7 mouse cellular contexts compared by ENCODE assay signal in the genomic region with DNA sequence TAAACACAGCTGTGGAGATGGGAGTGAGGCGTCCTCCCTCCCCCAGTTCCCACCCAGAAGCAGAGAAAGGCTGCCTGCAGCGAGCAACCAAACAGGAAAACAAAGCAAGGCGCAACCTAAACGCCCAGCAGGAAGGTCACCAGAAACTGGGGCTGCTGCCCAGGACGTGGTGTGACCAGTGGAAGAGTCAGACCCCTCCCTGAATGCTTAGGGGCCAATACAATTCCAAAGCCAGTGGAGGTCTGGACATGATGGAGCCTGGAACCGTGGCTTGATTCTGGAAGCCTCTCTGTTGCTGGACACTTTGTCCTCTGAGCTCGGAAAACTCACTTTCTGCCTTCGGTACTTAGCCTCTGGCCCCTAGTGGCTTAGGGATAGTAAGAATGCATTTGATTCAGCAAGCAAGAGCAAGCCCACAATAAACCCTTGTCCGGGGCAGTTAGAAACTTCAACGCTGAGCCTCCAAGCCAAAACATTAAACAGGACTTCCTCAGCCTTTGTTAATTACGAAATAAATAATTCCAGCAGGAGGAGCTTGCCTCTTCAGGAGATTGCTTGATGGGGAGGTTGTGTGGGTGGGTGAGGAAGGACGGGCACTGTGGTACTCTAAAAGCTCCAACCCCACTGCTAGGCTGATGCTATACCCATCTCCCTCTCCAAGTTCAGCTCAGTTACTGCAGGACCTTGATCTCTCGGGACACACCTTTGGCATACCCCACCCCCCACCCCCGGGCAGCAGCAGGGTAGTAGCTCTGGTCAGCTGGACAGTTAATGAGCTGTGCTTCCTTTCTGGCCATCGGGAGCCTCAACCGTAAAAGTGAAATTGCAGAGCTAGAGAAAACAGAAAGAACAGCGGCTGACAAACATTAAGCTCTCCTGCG. TPM values are rescaled to one million over a fixed set of nuclear protein-coding genes. Genes with fewer than 3 reads are reported as not detected.
A peak's percentile ranks its signal among the peaks of the same experiment; 100 is the strongest.
DNase-seq lines count a peak whose midpoint lies in the region; ATAC-seq and TF ChIP-seq lines count a peak whose summit lies in the region.

No protein-coding gene starts in this region.

- H3K27me3 ChIP-seq in intestine, embryonic 16.5 days (replicated peaks; ENCODE audit: control insufficient read depth, insufficient read depth, low read length) = no peaks in the 10 kb centered on the region
- peaks cover 28% of the 10 kb centered on the region for H3K27me3 ChIP-seq in liver, embryonic 16.5 days (ENCODE audit: control insufficient read depth, insufficient read depth, low read depth, low read length)
- no peaks in the 10 kb centered on the region; the same call in 1 of the 2 replicates for H3K27me3 ChIP-seq in neural tube, embryonic 14.5 days (ENCODE audit: control insufficient read depth, insufficient read depth, low read length)

- H3K9me3 ChIP-seq in intestine, embryonic 16.5 days (ENCODE audit: control insufficient read depth, low read length) = no peaks in the 10 kb centered on the region
- H3K9me3 ChIP-seq in liver, embryonic 16.5 days (replicated peaks; ENCODE audit: control insufficient read depth, low read length) = no peaks in the 10 kb centered on the region
- H3K9me3 ChIP-seq in neural tube, embryonic 14.5 days (ENCODE audit: control insufficient read depth, low read length) = no peaks in the 10 kb centered on the region

- H3K27ac ChIP-seq in intestine, embryonic 16.5 days (ENCODE audit: low read length) = peak overlapping the region; percentile 93
- peak overlapping the region; percentile 33; the same call in 1 of the 2 replicates for H3K27ac ChIP-seq in liver, embryonic 16.5 days (ENCODE audit: low read length)
- peak overlapping the region; percentile 62 for H3K27ac ChIP-seq in neural tube, embryonic 14.5 days (ENCODE audit: low read depth, low read length)

- WGBS in intestine, embryonic 16.5 days = 8% methylated on average over 18 of the region's 18 CpGs
- 3% methylated on average over 18 of the region's 18 CpGs for WGBS in liver, embryonic 16.5 days (ENCODE audit: insufficient replicate concordance)
- WGBS in neural tube, embryonic 14.5 days = 9% methylated on average over 18 of the region's 18 CpGs

- H3K9ac ChIP-seq in intestine, embryonic 16.5 days (ENCODE audit: low read depth, low read length) = peak overlapping the region; percentile 53
- no peak overlapping the region for H3K9ac ChIP-seq in liver, embryonic 16.5 days (ENCODE audit: low read depth, low read length)
- no peak overlapping the region for H3K9ac ChIP-seq in neural tube, embryonic 14.5 days (replicated peaks; ENCODE audit: low read depth, low read length)

- H3K36me3 ChIP-seq in intestine, embryonic 16.5 days (ENCODE audit: control insufficient read depth, insufficient read depth, low read length) = no peaks in the 10 kb centered on the region
- no peaks in the 10 kb centered on the region for H3K36me3 ChIP-seq in liver, embryonic 16.5 days (ENCODE audit: control insufficient read depth, insufficient read depth)
- H3K36me3 ChIP-seq in neural tube, embryonic 14.5 days (ENCODE audit: control insufficient read depth, insufficient read depth, low read length) = no peaks in the 10 kb centered on the region

- peak; percentile 37 for ATAC-seq in intestine, embryonic 16.5 days
- no peak for ATAC-seq in liver, embryonic 16.5 days (ENCODE audit: low read depth)
- no peak for ATAC-seq in neural tube, embryonic 14.5 days (ENCODE audit: low read depth)

- no peak for TF ChIP-seq CTCF in brain, embryonic 14.5 days (IDR thresholded peaks at IDR 0.05; ENCODE audit: borderline replicate concordance, extremely low read depth, insufficient read depth, insufficient read length)

- DNase-seq in R1 (ENCODE audit: low read depth, low spot score) = peak; percentile 20
- peak; percentile 44 for DNase-seq in brain, embryonic 14.5 days (ENCODE audit: low read depth)
- DNase-seq in heart, adult 11 months = peak; percentile 100
- DNase-seq in spleen, postnatal 4 days (ENCODE audit: low spot score in 2 of 2) = no peak

- no peak for TF ChIP-seq POLR2A in brain, embryonic 14.5 days (IDR thresholded peaks at IDR 0.05; ENCODE audit: borderline replicate concordance, extremely low read depth, insufficient read depth, insufficient read length, poor library complexity, severe bottlenecking)

- peak overlapping the region; percentile 51 for H3K4me2 ChIP-seq in intestine, embryonic 16.5 days (ENCODE audit: low read depth, low read length)
- H3K4me2 ChIP-seq in liver, embryonic 16.5 days (ENCODE audit: low read depth, low read length) = peak overlapping the region; percentile 40
- peak overlapping the region; percentile 18; the same call in 1 of the 2 replicates for H3K4me2 ChIP-seq in neural tube, embryonic 14.5 days (ENCODE audit: low read depth, low read length)

- H3K4me1 ChIP-seq in intestine, embryonic 16.5 days (ENCODE audit: control insufficient read depth, insufficient read depth, low read length) = peaks cover 29% of the 10 kb centered on the region
- H3K4me1 ChIP-seq in liver, embryonic 16.5 days (ENCODE audit: control insufficient read depth, low read depth, low read length) = peaks cover 2% of the 10 kb centered on the region; the same call in 1 of the 2 replicates
- H3K4me1 ChIP-seq in neural tube, embryonic 14.5 days (ENCODE audit: control insufficient read depth, insufficient read depth, low read length) = no peaks in the 10 kb centered on the region

- H3K4me3 ChIP-seq in intestine, embryonic 16.5 days (ENCODE audit: low read length) = peak overlapping the region; percentile 28
- no peak overlapping the region for H3K4me3 ChIP-seq in liver, embryonic 16.5 days (ENCODE audit: low read depth, low read length)
- no peak overlapping the region for H3K4me3 ChIP-seq in neural tube, embryonic 14.5 days (ENCODE audit: low read depth, low read length)

RNA-seq across cellular contexts. Expression of a gene that starts 5.0 kb away (rescaled TPM):
- polyA plus RNA-seq in brain, embryonic 14.5 days (2012; rRNA removed) = 27.2 and 29.3 TPM in 2 replicates
- 16.2 and 18.8 TPM in 2 replicates for polyA plus RNA-seq in intestine, embryonic 16.5 days (2015; fragmentation: Nextera tagmentation; extraction: Ambion mirVana)
- polyA plus RNA-seq in liver, embryonic 16.5 days (2015; fragmentation: Nextera tagmentation; extraction: Ambion mirVana) = 10.8 and 12.5 TPM in 2 replicates
- 28.4 and 30.7 TPM in 2 replicates for polyA plus RNA-seq in neural tube, embryonic 14.5 days (2014; fragmentation: Nextera tagmentation; extraction: Ambion mirVana)

RNA-seq across cellular contexts. Expression of a gene that starts 14.6 kb away (rescaled TPM):
- polyA plus RNA-seq in brain, embryonic 14.5 days (2012; rRNA removed) = 67.7 and 79.6 TPM in 2 replicates
- polyA plus RNA-seq in intestine, embryonic 16.5 days (2015; fragmentation: Nextera tagmentation; extraction: Ambion mirVana) = 87.8 and 95.1 TPM in 2 replicates
- 20.8 and 21.8 TPM in 2 replicates for polyA plus RNA-seq in liver, embryonic 16.5 days (2015; fragmentation: Nextera tagmentation; extraction: Ambion mirVana)
- 63.1 and 103 TPM in 2 replicates for polyA plus RNA-seq in neural tube, embryonic 14.5 days (2014; fragmentation: Nextera tagmentation; extraction: Ambion mirVana)

RNA-seq across cellular contexts. Expression of a gene that starts 22.3 kb away (rescaled TPM):
- 55.2 and 69.3 TPM in 2 replicates for polyA plus RNA-seq in brain, embryonic 14.5 days (2012; rRNA removed)
- polyA plus RNA-seq in intestine, embryonic 16.5 days (2015; fragmentation: Nextera tagmentation; extraction: Ambion mirVana) = 152 and 155 TPM in 2 replicates
- 72.2 and 75.2 TPM in 2 replicates for polyA plus RNA-seq in liver, embryonic 16.5 days (2015; fragmentation: Nextera tagmentation; extraction: Ambion mirVana)
- polyA plus RNA-seq in neural tube, embryonic 14.5 days (2014; fragmentation: Nextera tagmentation; extraction: Ambion mirVana) = 121 and 134 TPM in 2 replicates

RNA-seq across cellular contexts. Expression of a gene that starts 29.1 kb away (rescaled TPM):
- polyA plus RNA-seq in brain, embryonic 14.5 days (2012; rRNA removed) = 4.0 and 5.3 TPM in 2 replicates
- polyA plus RNA-seq in intestine, embryonic 16.5 days (2015; fragmentation: Nextera tagmentation; extraction: Ambion mirVana) = 10.2 and 10.8 TPM in 2 replicates
- 4.3 and 5.4 TPM in 2 replicates for polyA plus RNA-seq in liver, embryonic 16.5 days (2015; fragmentation: Nextera tagmentation; extraction: Ambion mirVana)
- polyA plus RNA-seq in neural tube, embryonic 14.5 days (2014; fragmentation: Nextera tagmentation; extraction: Ambion mirVana) = 4.2 and 5.9 TPM in 2 replicates

RNA-seq across cellular contexts. Expression of a gene that starts 47.6 kb away (rescaled TPM):
- polyA plus RNA-seq in brain, embryonic 14.5 days (2012; rRNA removed) = 0.53 and 0.79 TPM in 2 replicates
- polyA plus RNA-seq in intestine, embryonic 16.5 days (2015; fragmentation: Nextera tagmentation; extraction: Ambion mirVana) = 0.84 and 1.0 TPM in 2 replicates
- 0.70 and 0.74 TPM in 2 replicates for polyA plus RNA-seq in liver, embryonic 16.5 days (2015; fragmentation: Nextera tagmentation; extraction: Ambion mirVana)
- polyA plus RNA-seq in neural tube, embryonic 14.5 days (2014; fragmentation: Nextera tagmentation; extraction: Ambion mirVana) = 0.75 and 0.86 TPM in 2 replicates

Comparison
In these comparisons a context has a peak if more than half of its experiments do, and no peak if none do; other contexts are left out.
1. DNase-seq: peak in R1 (single experiment), brain, embryonic 14.5 days (single experiment) and heart, adult 11 months (single experiment); none in spleen, postnatal 4 days (0 of 2).
2. H3K27ac ChIP-seq: peak in every context shown above with its lines; median percentile 93 in intestine, embryonic 16.5 days; 62 in neural tube, embryonic 14.5 days; 33 in liver, embryonic 16.5 days.
3. Peak in every context shown above with its lines, with median percentiles within 50 percentile points of each other: H3K4me2 ChIP-seq.